Mouse (Mus musculus): ENCODE results near the gene Snx22.
A peak's percentile ranks its signal among the peaks of the same experiment; 100 is the strongest.

Snx22 gene

DNA sequence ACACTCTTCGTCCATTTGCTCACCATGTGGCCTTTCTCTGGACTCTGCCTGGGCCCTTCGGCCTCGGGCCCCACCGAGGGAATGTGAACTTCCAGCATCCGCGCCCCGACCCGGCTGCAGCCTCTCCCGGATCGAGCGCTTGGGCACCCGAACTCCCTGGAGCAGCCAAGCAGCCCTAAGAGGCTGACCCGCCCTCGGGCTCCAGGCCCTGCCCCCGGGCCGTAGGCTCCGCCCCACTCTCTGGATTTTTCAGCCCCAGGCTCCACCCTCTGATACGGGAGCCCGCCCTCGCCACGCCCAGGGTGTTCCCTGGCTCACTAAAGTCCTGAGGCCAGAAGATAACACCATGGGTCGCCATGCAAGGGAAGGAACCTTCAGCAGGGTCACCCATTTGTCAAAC is at the start of gene Snx22:
TSS of gene Snx22 (minus strand) at position 137 of the 400 bp plus-strand sequence.
- DNase-seq (ENCODE audit: low read depth): no peak

GRCm38 (mm10) chr9:66116890-66117289 is 47.4 kb upstream of the Snx22 start:
- peak; percentile 66 for DNase-seq (ENCODE audit: low read depth)

- no peak for DNase-seq (ENCODE audit: low read depth)
Observed at GRCm38 (mm10) chr9:66114341-66114740, 44.8 kb upstream of the Snx22 start.

GRCm38 (mm10) chr9:66110611-66111379 is 41.3 kb upstream of the Snx22 start:
- no peak for DNase-seq (ENCODE audit: low read depth)

DNA sequence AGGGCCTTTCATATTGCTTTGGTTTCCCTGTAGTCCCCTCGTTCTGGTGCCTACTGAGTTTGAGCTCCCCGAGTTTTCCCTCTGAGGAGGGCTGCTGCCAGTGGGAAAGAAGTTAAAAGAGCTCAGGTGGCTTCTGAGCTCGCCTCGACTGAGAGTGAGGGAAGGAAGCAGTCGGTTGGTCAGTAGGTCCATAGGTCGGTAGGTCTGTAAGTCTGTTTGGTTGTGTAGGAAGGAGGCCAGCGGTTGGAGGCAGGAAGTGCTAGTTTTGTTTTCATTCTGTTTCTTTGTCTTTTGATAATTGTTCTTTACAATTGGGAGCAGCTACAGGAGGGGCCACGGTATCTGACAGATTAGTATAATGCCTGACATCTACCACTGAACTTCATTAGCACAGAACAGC is 40.6 kb upstream of the Snx22 start:
- DNase-seq (ENCODE audit: low read depth): no peak

GRCm38 (mm10) chr9:66109574-66109973 is 40.1 kb upstream of the Snx22 start:
- no peak for DNase-seq (ENCODE audit: low read depth)

GRCm38 (mm10) chr9:66105168-66105567 is 35.6 kb upstream of the Snx22 start:
- DNase-seq (ENCODE audit: low read depth): no peak

GRCm38 (mm10) chr9:66104601-66105000 is 35.1 kb upstream of the Snx22 start:
- no peak for DNase-seq (ENCODE audit: low read depth)

DNA sequence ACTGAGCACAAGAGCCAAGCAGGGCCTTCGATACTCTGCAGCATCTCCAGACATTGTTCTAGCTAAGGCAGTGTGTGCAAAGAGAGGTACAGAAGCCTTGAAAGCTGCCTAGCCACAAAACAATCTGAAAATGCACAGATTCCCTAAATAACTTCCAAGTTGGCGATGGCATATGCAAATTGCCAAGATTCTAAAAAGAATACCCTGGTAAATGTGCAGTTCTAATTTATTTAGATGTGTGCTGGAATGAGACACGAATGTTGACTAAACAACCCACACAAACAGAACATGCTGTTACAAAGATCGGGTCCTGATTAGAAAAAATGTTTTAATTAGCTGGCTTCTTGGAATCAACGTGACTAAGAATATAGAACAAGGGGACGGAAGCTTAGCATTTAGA is 33.1 kb upstream of the Snx22 start:
- no peak for DNase-seq (ENCODE audit: low read depth)

- DNase-seq (ENCODE audit: low read depth): no peak
Observed at GRCm38 (mm10) chr9:66101577-66101976, 32.1 kb upstream of the Snx22 start.

DNA sequence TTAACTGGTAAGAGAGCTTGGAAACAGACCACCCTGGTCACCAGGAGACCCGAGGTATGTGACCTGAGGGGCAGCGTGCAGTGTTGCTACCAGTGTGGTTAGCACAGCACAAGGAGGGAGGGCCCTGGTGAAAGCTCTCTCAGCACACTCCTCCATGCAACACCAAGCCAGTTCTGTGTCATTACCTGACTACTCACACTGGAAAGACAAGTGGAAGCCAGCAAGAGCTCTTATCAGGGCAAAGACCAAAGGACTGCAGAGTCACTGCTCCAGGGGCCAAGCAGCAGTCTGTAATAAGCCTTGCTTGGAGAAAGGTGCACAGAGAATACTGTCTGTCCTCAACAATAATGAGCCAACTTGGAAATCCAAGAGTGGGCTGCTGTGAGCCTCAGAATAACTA is 23.1 kb upstream of the Snx22 start:
- DNase-seq (ENCODE audit: low read depth): no peak

GRCm38 (mm10) chr9:66091327-66092231 is 22.1 kb upstream of the Snx22 start:
- no peak for DNase-seq (ENCODE audit: low read depth)

GRCm38 (mm10) chr9:66090593-66091244 is 21.2 kb upstream of the Snx22 start:
- DNase-seq (ENCODE audit: low read depth): no peak

DNA sequence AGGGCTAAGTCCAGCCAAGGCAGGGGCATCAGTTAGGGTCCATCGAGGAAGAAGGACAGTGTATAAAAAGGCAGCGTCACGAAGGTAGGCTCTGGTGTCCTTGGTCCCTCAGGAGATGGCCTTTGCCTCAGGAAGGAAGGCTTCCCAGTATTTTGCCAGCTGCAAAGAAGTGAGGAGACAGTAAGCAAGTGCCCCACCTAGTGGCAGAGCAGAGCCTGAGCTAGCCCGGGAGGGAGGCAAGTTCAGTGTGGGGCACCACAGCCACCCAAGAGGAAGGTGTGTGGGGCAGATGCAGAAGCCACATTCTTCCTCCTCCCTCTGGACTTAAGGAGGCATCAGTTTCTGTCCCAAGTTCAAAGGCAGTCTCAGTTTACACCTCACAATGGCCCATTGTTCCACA is 18.9 kb upstream of the Snx22 start:
- no peak for DNase-seq (ENCODE audit: low read depth)

DNA sequence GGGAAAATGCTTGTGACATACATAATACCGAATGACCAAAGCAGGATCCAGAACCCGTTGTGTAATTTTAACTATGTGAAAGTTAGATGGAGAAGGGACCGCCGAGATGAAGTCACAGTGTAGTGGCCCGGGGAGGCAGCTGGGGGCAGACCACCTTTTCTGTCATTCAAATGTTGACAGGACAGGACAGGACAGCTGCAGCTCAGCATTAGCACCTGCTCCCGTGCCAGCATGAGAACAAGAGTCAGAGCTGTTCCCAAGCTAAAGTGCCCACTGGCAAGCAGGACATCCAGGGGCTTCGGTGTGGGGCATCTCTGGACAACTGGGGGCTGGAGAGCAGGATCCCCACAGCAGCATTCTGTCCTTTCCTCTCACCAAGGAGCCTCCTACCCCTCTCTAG is 17.5 kb upstream of the Snx22 start:
- no peak for DNase-seq (ENCODE audit: low read depth)

- DNase-seq (ENCODE audit: low read depth): no peak
Observed at GRCm38 (mm10) chr9:66084171-66084570, 14.7 kb upstream of the Snx22 start.

DNA sequence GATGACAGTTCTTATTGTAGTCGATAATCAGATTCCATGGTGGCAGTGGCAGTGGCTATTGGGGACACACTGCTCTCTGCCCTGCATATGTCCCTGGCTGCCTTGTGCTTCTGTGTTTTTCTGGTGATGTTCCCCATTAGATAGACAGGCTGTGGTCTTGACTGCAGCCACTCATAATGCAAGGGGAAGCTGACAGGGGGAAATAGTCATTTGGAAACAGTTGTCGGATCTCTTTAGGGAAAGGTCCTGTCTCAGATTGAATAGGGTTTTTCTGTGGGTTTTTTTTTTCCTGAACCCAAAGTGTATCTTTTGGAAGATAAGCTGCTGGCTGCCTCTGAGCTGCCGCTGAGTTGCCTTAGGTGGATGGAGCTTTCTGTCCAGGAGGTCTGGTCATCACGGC is 12.5 kb upstream of the Snx22 start:
- no peak for DNase-seq (ENCODE audit: low read depth)

- DNase-seq (ENCODE audit: low read depth): no peak
Observed at GRCm38 (mm10) chr9:66080804-66081459, 11.4 kb upstream of the Snx22 start.

GRCm38 (mm10) chr9:66078493-66078892 is 9.0 kb upstream of the Snx22 start:
- peak; percentile 86 for DNase-seq (ENCODE audit: low read depth)

GRCm38 (mm10) chr9:66078072-66078471 is 8.6 kb upstream of the Snx22 start:
- DNase-seq (ENCODE audit: low read depth): no peak

DNA sequence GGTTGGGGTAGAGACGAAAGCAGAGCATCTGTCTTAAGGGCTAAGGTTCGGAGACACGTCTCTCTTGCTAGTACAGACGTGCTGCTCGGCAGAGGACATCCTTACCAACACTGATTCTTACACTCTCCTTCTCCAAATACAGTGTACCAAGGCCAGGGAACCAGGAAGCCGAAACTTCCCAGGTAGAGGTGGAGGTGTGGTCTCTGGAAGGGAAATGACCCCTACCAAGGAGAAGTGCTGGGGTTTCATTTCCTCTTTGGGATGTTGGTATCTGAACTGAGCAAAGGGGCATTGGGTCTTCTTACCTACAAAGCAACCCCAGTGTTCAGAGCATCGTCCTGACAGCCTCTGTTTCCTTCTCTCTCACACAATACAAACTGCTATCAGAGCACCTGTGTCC is 3.2 kb upstream of the Snx22 start:
- no peak for DNase-seq (ENCODE audit: low read depth)

DNA sequence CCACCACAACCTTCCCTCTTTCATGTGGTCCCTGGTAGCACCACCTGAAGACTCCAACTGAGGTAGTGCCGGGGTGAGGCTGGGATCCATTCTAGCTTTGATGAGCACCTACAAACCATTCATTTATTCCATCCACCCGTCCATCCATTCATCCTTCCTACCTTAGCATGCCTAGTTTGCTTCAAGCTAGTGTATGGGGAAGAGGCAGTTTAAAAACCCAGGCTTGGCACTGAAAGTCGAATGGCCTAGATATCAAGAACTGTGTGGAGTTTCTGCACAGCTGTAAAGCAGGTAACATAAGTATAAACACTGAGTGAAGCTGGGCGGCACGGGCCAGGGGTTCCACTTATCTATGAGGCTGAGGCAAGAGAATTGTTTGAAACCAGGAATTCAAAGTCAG is 632 bp upstream of the Snx22 start:
- no peak for DNase-seq (ENCODE audit: low read depth)

All from fibroblast of lung, adult 2 months (primary cell).